Mouse (Mus musculus): ENCODE results near the gene Ppih. TPM values are rescaled to one million over a fixed set of nuclear protein-coding genes. Genes with fewer than 3 reads are reported as not detected.

The Ppih gene
- polyA plus RNA-seq, 1 experiment, result 26.7 TPM

Other genes starting within 250 kb of the Ppih start
- gene Slc2a1, start 211.8 kb downstream of the Ppih start, polyA plus RNA-seq (2012; rRNA removed), result 98.9 and 106 TPM in 2 replicates
- 7.1 and 8.0 TPM in 2 replicates for gene Zfp691, start 146.4 kb downstream of the Ppih start, polyA plus RNA-seq (2012; rRNA removed)
- gene Ermap, start 130.5 kb downstream of the Ppih start, polyA plus RNA-seq (2012; rRNA removed), result 0.76 and 0.80 TPM in 2 replicates
- gene Svbp, start 125.2 kb downstream of the Ppih start, polyA plus RNA-seq (2012; rRNA removed), result 32.9 and 34.7 TPM in 2 replicates
- gene Tmem269, start 102.3 kb downstream of the Ppih start, polyA plus RNA-seq (2012; rRNA removed), result 1.1 and 1.2 TPM in 2 replicates
- 13.9 and 15.0 TPM in 2 replicates for gene AU022252, start 87.8 kb downstream of the Ppih start, polyA plus RNA-seq (2012; rRNA removed)
- 11.6 and 14.1 TPM in 2 replicates for gene P3h1, start 87.6 kb downstream of the Ppih start, polyA plus RNA-seq (2012; rRNA removed)
- 3.4 TPM in 2 replicates for gene Cldn19, start 65.1 kb downstream of the Ppih start, polyA plus RNA-seq (2012; rRNA removed)
- gene Ybx1, start 25.9 kb downstream of the Ppih start, polyA plus RNA-seq (2012; rRNA removed), result 326 and 332 TPM in 2 replicates
- gene Ccdc30, start 95.0 kb upstream of the Ppih start, polyA plus RNA-seq (2012; rRNA removed), result 17.4 and 17.7 TPM in 2 replicates
- 7.7 and 10.3 TPM in 2 replicates for gene Ppcs, start 101.9 kb upstream of the Ppih start, polyA plus RNA-seq (2012; rRNA removed)
- gene Zmynd12, start 102.3 kb upstream of the Ppih start, polyA plus RNA-seq (2012; rRNA removed), result 0.80 and 0.88 TPM in 2 replicates
- gene Rimkla, start 172.1 kb upstream of the Ppih start, polyA plus RNA-seq (2012; rRNA removed), result 11.6 and 12.0 TPM in 2 replicates
- gene Foxj3, start 216.5 kb upstream of the Ppih start, polyA plus RNA-seq (2012; rRNA removed), result 35.5 and 39.4 TPM in 2 replicates
- gene Frg2f1, start 219.0 kb upstream of the Ppih start, polyA plus RNA-seq (2012; rRNA removed), result 11.0 and 14.2 TPM in 2 replicates

All from frontal cortex, adult 2 months (tissue).